Mouse (Mus musculus): ENCODE results near the gene Ugt1a1.
"Not testable (repeated sequence)": the region's sequence is repeated elsewhere in the genome, so short reads cannot be mapped to it uniquely, and the experiment has no call there.

Gene Ugt1a1

GRCm38 (mm10) chr1:88211812-88212211, at the start of gene Ugt1a1:
Ugt1a1 (plus strand) TSS chr1:88211959.
- no peak for DNase-seq (ENCODE audit: low read depth, low spot score)

- no peak for DNase-seq (ENCODE audit: low read depth, low spot score)
These were observed 46.0 kb upstream of the Ugt1a1 start, which contains the start of gene Ugt1a5 for GRCm38 (mm10) chr1:88165711-88166110. Ugt1a5 (plus strand) TSS chr1:88166012.

GRCm38 (mm10) chr1:88172190-88172589, 39.6 kb upstream of the Ugt1a1 start:
- not testable (repeated sequence) for DNase-seq (ENCODE audit: low read depth, low spot score)

GRCm38 (mm10) chr1:88179657-88180056, 32.1 kb upstream of the Ugt1a1 start:
- DNase-seq (ENCODE audit: low read depth, low spot score): no peak

- no peak for DNase-seq (ENCODE audit: low read depth, low spot score)
These were observed 25.3 kb upstream of the Ugt1a1 start for GRCm38 (mm10) chr1:88186325-88186935.

- DNase-seq (ENCODE audit: low read depth, low spot score): no peak
These were observed 19.6 kb upstream of the Ugt1a1 start for GRCm38 (mm10) chr1:88192136-88192535.

GRCm38 (mm10) chr1:88195687-88196086, 16.1 kb upstream of the Ugt1a1 start:
- no peak for DNase-seq (ENCODE audit: low read depth, low spot score)

GRCm38 (mm10) chr1:88197443-88197842, 14.3 kb upstream of the Ugt1a1 start:
- no peak for DNase-seq (ENCODE audit: low read depth, low spot score)

GRCm38 (mm10) chr1:88199996-88200395, 11.8 kb upstream of the Ugt1a1 start:
- no peak for DNase-seq (ENCODE audit: low read depth, low spot score)

GRCm38 (mm10) chr1:88200456-88200855, 11.3 kb upstream of the Ugt1a1 start, which contains the start of gene Ugt1a2:
Ugt1a2 (plus strand) TSS chr1:88200601.
- DNase-seq (ENCODE audit: low read depth, low spot score): no peak

GRCm38 (mm10) chr1:88205294-88205922, 6.4 kb upstream of the Ugt1a1 start, which contains the start of gene Dnajb3:
Dnajb3 (minus strand) TSS chr1:88205782.
- DNase-seq (ENCODE audit: low read depth, low spot score): no peak

- DNase-seq (ENCODE audit: low read depth, low spot score): no peak
These were observed 4.8 kb upstream of the Ugt1a1 start for GRCm38 (mm10) chr1:88206843-88207479.

GRCm38 (mm10) chr1:88212341-88213045, 734 bp downstream of the Ugt1a1 start:
- DNase-seq (ENCODE audit: low read depth, low spot score): no peak

GRCm38 (mm10) chr1:88213061-88213460, 1.3 kb downstream of the Ugt1a1 start:
- no peak for DNase-seq (ENCODE audit: low read depth, low spot score)

GRCm38 (mm10) chr1:88213766-88214461, 2.2 kb downstream of the Ugt1a1 start:
- no peak for DNase-seq (ENCODE audit: low read depth, low spot score)

GRCm38 (mm10) chr1:88214462-88214952, 2.7 kb downstream of the Ugt1a1 start:
- DNase-seq (ENCODE audit: low read depth, low spot score): no peak

GRCm38 (mm10) chr1:88215466-88216380, 4.0 kb downstream of the Ugt1a1 start:
- no peak for DNase-seq (ENCODE audit: low read depth, low spot score)

GRCm38 (mm10) chr1:88216551-88216950, 4.8 kb downstream of the Ugt1a1 start:
- DNase-seq (ENCODE audit: low read depth, low spot score): no peak

- no peak for DNase-seq (ENCODE audit: low read depth, low spot score)
These were observed 5.4 kb downstream of the Ugt1a1 start for GRCm38 (mm10) chr1:88217144-88217543.

GRCm38 (mm10) chr1:88217576-88217975, 5.8 kb downstream of the Ugt1a1 start:
- DNase-seq (ENCODE audit: low read depth, low spot score): peak; percentile 4

Measured in WW6 (cell line).